Mouse (Mus musculus) embryonic facial prominence, embryonic 14.5 days (tissue): Measurements from ENCODE around the gene L3hypdh. TPM values are rescaled to one million over a fixed set of nuclear protein-coding genes. Genes with fewer than 3 reads are reported as not detected.
A peak's percentile ranks its signal among the peaks of the same experiment; 100 is the strongest.

Source experiments
- ATAC-seq: fragments of 200-750 bp; cut with Nextera tagmentation; 2 replicates; pipeline ENCODE4 v1.8.0; 2017; ENCODE audit warnings: low read depth, moderate number of reproducible peaks, moderate TSS enrichment
- DNase-seq: peaks from one replicate; pipeline ENCODE4 v3.0.0-alpha.2; 2015; ENCODE audit warnings: low spot score
- H3K27ac ChIP-seq: fragments of 300-500 bp; sonication (generic); replicated peaks from 2 replicates; pipeline ENCODE4 v1.5.1; 2014; ENCODE audit warnings: low read depth, mild to moderate bottlenecking, low read length, moderate library complexity
- H3K27me3 ChIP-seq: fragments of 300-500 bp; sonication (generic); replicated peaks from 2 replicates; pipeline ENCODE4 v1.6.1; 2014; ENCODE audit warnings: low read length; ENCODE audit not compliant: control insufficient read depth, insufficient read depth
- H3K36me3 ChIP-seq: fragments of 300-500 bp; sonication (generic); 2 replicates; pipeline ENCODE4 v1.6.1; 2014; ENCODE audit warnings: low read length, mixed read lengths; ENCODE audit not compliant: control insufficient read depth, insufficient read depth
- H3K4me1 ChIP-seq: fragments of 300-500 bp; sonication (generic); 2 replicates; pipeline ENCODE4 v1.6.1; 2014; ENCODE audit warnings: antibody characterized with exemption, low read length; ENCODE audit not compliant: control insufficient read depth, insufficient read depth
- H3K4me2 ChIP-seq: fragments of 300-500 bp; sonication (generic); 2 replicates; pipeline ENCODE4 v1.6.1; 2014; ENCODE audit warnings: low read depth, mild to moderate bottlenecking, low read length, moderate library complexity, mixed read lengths
- H3K4me3 ChIP-seq: fragments of 300-500 bp; sonication (generic); 2 replicates; pipeline ENCODE4 v1.5.1; 2014; ENCODE audit warnings: low read depth, mild to moderate bottlenecking, low read length
- H3K9ac ChIP-seq: fragments of 300-500 bp; sonication (generic); 2 replicates; pipeline ENCODE4 v1.6.1; 2014; ENCODE audit warnings: low read depth, mild to moderate bottlenecking, low read length, moderate library complexity, mixed read lengths
- H3K9me3 ChIP-seq: fragments of 300-500 bp; sonication (generic); 2 replicates; pipeline ENCODE4 v1.6.1; 2016; ENCODE audit warnings: low read length; ENCODE audit not compliant: control insufficient read depth
- WGBS: fragments of 180-500 bp; shearing (Covaris S2); extraction: QIAGEN DNeasy Blood & Tissue Kit; methylation state at CpG from one replicate; pipeline ENCODE4 v1.1.7; 2014; 5-methylcytosine and 5-hydroxymethylcytosine counted together
- polyA plus RNA-seq: library from polyadenylated mRNA; unstranded; fragments of >200 nt; fragmentation: Nextera tagmentation; extraction: Ambion mirVana; gene quantifications from 2 replicates; pipeline ENCODE4 v1.2.1, GENCODE M21; 2014

The L3hypdh gene
- polyA plus RNA-seq, result 18.6 and 21.5 TPM in 2 replicates

DNA sequence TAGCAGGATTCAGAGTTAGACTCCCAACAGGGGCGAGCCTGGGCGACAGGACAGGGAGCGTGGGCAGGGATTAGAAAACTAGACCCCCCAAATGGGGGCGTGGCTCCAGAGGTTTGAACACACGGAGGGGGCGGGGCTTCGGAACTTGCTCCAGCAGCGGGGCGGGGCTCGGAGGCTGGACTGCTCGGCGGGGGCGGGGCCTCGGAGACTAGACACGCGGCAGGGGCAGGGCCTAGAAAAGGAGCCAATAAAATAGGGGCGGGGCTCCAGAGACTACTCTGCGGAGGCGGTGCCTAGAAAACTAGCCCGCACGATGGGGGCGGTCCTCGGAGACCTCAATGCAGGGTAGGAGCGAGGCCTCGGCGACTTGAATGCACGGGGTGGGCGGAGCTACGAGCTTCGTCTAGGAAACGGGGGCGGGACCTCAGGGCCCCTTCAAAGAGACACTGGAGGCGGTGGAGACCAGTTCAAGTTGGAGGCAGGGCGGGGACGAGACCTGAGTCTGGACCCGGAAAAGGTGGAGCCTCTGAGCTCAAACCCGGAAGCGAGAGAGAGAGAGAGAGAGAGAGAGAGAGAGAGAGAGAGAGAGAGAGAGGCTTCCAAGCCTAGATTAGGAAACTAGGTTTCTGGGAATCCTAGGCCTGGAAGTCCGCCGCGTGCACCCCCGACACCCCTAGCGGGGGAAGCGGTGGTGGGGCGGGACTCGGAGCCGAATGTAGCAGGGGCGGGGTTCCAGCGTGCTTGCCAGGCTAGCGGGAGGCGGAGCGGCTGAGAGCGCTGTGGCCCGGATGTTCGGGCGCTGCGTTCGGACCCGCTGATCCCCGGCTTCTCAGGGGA is at the start of gene L3hypdh, which contains the start of gene Jkamp:
Gene L3hypdh, minus strand, starts transcription at position 111 of the 837 bp plus-strand sequence.
Gene Jkamp, plus strand, starts transcription at position 261 of the 837 bp plus-strand sequence.
- DNase-seq, result peak; percentile 100
- ATAC-seq, result peak; percentile 97
- Histone ChIP-seq H3K4me1 (peaks cover 25% of the 10 kb centered on the region), H3K9ac (peak within 1 kb of the TSS; percentile 85), H3K27ac (peak within 1 kb of the TSS; percentile 95), H3K4me3 (peak within 1 kb of the TSS; percentile 64), H3K36me3 (peaks cover 8% of the 10 kb centered on the region; the same call in 1 of the 2 replicates), H3K27me3 (no peaks in the 10 kb centered on the region), H3K9me3 (no peaks in the 10 kb centered on the region), H3K4me2 (peak within 1 kb of the TSS; percentile 87)
- WGBS, result under 1% methylated on average over 35 of the region's 60 CpGs

GRCm38 (mm10) chr12:72129203-72129602 is 44.0 kb upstream of the L3hypdh start:
- WGBS, result 86% methylated on average over 10 of the region's 10 CpGs
- no peaks in the 10 kb centered on the region for H3K36me3 ChIP-seq
- no peak overlapping the region for H3K9ac ChIP-seq
- no peak overlapping the region for H3K4me2 ChIP-seq
- no peak for DNase-seq
- H3K27me3 ChIP-seq, result no peaks in the 10 kb centered on the region
- no peaks in the 10 kb centered on the region for H3K4me1 ChIP-seq
- no peak for ATAC-seq
- no peak overlapping the region for H3K27ac ChIP-seq
- 0 out of 2 replicates have a peak, but pooled peaks cover 4% of the 10 kb centered on the region for H3K9me3 ChIP-seq
- H3K4me3 ChIP-seq, result no peak overlapping the region

DNA sequence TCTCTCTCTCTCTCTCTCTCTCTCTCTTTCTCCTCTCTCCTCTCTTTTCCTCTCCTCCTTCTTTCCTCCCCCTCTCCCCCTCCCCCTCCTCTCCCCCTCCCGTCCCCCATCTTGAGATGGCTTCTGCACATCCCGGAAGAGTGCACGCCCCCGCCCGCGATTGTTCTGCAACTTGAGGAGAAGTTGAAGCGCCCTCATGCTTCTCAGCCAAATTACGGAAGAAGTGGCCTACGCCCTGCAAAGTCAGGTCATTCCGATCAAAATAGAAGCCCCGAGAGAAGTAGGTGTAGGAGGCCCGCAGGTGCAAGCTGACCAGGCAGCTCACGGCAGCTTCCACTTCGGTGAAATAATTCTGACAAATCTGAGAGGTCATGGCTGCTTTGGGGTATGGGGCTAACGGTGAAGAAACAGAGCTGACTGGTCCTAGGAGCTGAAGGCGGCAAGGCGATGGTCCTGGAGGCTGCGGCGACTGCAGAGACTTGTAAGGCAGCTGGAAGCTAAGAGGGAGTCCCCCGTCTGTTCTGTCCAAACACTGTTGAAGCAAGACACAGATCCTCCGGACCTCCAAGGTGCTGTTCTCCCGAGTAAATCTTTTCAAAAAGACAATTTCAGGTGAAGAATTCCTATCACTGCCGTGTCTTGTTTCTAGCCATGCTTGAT is 30.6 kb upstream of the L3hypdh start:
- ATAC-seq, result no peak
- no peaks in the 10 kb centered on the region for H3K27me3 ChIP-seq
- H3K4me2 ChIP-seq, result no peak overlapping the region
- WGBS, result 85% methylated on average over 21 of the region's 23 CpGs
- H3K27ac ChIP-seq, result no peak overlapping the region
- no peak overlapping the region for H3K4me3 ChIP-seq
- no peaks in the 10 kb centered on the region for H3K36me3 ChIP-seq
- H3K9ac ChIP-seq, result no peak overlapping the region
- H3K4me1 ChIP-seq, result no peaks in the 10 kb centered on the region
- H3K9me3 ChIP-seq, result no peaks in the 10 kb centered on the region
- DNase-seq, result no peak

GRCm38 (mm10) chr12:72115126-72115525 is 29.9 kb upstream of the L3hypdh start:
- Histone ChIP-seq H3K36me3 (no peaks in the 10 kb centered on the region), H3K27ac (no peak overlapping the region), H3K4me3 (no peak overlapping the region), H3K9ac (no peak overlapping the region), H3K4me1 (no peaks in the 10 kb centered on the region), H3K9me3 (no peaks in the 10 kb centered on the region), H3K4me2 (no peak overlapping the region), H3K27me3 (no peaks in the 10 kb centered on the region)
- 69% methylated on average over 6 of the region's 6 CpGs for WGBS
- no peak for DNase-seq
- ATAC-seq, result no peak

- peak; percentile 55 for ATAC-seq
- Histone ChIP-seq H3K27ac (no peak overlapping the region), H3K9me3 (no peaks in the 10 kb centered on the region), H3K36me3 (peaks cover 19% of the 10 kb centered on the region), H3K4me1 (no peaks in the 10 kb centered on the region), H3K27me3 (no peaks in the 10 kb centered on the region), H3K4me2 (no peak overlapping the region), H3K9ac (no peak overlapping the region), H3K4me3 (no peak overlapping the region)
- 29% methylated on average over 14 of the region's 14 CpGs for WGBS
- DNase-seq, result peak; percentile 89
Measured at GRCm38 (mm10) chr12:72104525-72105281, 19.5 kb upstream of the L3hypdh start.

DNA sequence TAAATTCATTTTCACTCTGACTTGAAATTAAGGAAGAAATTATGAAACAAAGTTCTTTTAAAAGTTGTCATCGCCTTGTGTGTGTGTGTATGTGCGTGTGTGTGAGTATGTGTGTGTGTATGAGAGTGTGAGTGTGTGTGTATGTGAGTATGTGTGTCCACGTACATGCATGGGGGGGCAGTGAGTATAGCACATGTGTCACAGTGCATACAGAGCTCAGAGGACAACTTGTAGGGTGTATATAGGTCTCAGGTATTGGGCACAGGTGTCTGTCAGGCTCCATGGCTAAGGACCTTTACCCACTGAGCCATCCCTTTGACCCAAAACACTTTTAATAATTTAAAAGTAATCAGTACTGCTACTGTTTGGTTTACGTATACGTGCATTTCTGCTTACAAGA is 18.8 kb upstream of the L3hypdh start:
- no peaks in the 10 kb centered on the region for H3K9me3 ChIP-seq
- no peak overlapping the region for H3K9ac ChIP-seq
- H3K4me2 ChIP-seq, result no peak overlapping the region
- H3K27me3 ChIP-seq, result no peaks in the 10 kb centered on the region
- H3K27ac ChIP-seq, result no peak overlapping the region
- no peak for DNase-seq
- no peaks in the 10 kb centered on the region for H3K4me1 ChIP-seq
- ATAC-seq, result 0 out of 2 replicates have a peak, but pooled peaks have one; percentile 33
- no peak overlapping the region for H3K4me3 ChIP-seq
- peaks cover 26% of the 10 kb centered on the region for H3K36me3 ChIP-seq
- WGBS, result 90% methylated on average over 5 of the region's 5 CpGs

DNA sequence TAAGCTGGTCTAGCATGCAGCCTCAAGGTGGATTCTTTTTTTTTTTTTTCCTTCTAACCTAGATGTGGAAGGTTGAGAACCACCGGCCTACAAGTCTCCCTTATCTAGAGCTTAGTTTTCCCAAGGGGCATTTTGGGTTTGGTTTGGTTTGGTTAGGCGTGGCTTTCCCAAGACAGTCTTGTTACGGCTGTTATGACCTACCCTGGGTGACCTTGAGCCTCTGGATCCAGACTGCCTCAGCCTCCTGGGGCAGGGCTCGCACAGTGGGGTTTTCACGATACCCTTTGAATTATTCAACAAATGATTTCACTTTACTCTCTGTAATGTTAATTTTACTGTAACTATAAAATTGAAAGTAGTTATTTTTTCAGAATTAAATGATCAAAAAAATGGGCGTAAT is 17.5 kb upstream of the L3hypdh start:
- no peak for ATAC-seq
- 76% methylated on average over 6 of the region's 6 CpGs for WGBS
- H3K36me3 ChIP-seq, result peaks cover 33% of the 10 kb centered on the region

DNA sequence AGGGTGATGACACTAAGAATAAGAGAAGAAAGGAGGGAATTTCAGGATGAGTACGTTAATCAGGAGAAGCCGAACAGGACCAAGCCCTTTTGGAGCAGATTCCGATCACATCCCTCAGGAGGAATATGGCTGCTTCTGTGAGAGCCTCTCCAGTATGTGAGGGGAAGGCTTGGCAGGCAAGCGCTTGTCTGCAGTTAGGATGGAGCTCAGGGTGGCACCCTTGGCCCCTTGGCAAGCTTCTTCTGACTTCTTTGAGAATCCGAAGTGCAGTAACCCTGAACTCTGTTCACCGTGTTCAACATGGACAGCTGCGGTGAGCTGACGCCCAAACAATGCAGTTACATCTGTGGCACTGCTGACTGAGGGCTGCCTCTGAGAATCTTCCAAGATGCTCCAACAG is 11.7 kb upstream of the L3hypdh start:
- no peak overlapping the region for H3K4me2 ChIP-seq
- H3K36me3 ChIP-seq, result peaks cover 86% of the 10 kb centered on the region
- H3K9ac ChIP-seq, result no peak overlapping the region
- no peak overlapping the region for H3K27ac ChIP-seq
- WGBS, result 96% methylated on average over 8 of the region's 8 CpGs
- no peak for DNase-seq
- no peak for ATAC-seq
- no peak overlapping the region for H3K4me3 ChIP-seq
- no peaks in the 10 kb centered on the region for H3K27me3 ChIP-seq
- no peaks in the 10 kb centered on the region for H3K4me1 ChIP-seq
- no peaks in the 10 kb centered on the region for H3K9me3 ChIP-seq

More for the DNA sequence above, 17.5 kb upstream of the L3hypdh start:
- Histone ChIP-seq H3K9me3 (no peaks in the 10 kb centered on the region), H3K27me3 (no peaks in the 10 kb centered on the region), H3K27ac (no peak overlapping the region), H3K4me3 (no peak overlapping the region), H3K9ac (no peak overlapping the region), H3K4me2 (no peak overlapping the region), H3K4me1 (no peaks in the 10 kb centered on the region)
- no peak for DNase-seq
